Mouse (Mus musculus): ENCODE measurements around the gene Grhl1.

DNA sequence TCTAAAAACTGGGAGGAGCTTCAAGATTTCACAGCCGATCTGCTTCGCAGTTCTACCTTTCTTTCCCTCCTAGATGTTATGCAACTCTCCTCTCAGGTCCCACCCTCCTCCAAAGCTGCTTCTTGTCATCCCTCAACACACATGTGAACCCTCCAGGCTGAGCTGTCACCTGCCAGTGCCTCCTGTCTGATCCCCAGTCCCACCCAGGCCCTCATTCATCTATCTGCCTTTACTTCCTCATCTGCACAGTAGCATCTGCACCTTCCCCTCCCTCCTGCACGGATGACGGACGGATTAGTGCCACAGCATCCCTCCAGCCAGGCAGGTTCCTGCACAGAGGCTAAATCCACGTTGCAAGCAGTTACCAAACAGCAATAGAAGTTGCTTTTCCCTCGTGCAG lies 14.1 kb downstream of the Grhl1 start:
- TF ChIP-seq CTCF (IDR thresholded peaks at IDR 0.05; ENCODE audit: control insufficient read depth, insufficient read depth, low read length) (no peak), POLR2A (IDR thresholded peaks at IDR 0.05; ENCODE audit: borderline replicate concordance, control insufficient read depth, low read depth, low read length) (no peak)
